Mouse (Mus musculus) cerebellum, adult 2 months (tissue): Measurements from ENCODE around the gene Gm17428.

Experiments
- CTCF ChIP-seq: fragments of 200-500 bp; IDR thresholded peaks from 2 replicates; pipeline ENCODE4 v1.5.1; 2011; ENCODE audit warnings: low read depth, mild to moderate bottlenecking, control low read depth, low read length, moderate library complexity, borderline replicate concordance; ENCODE audit not compliant: insufficient read depth
- POLR2A ChIP-seq: fragments of 200-500 bp; IDR thresholded peaks from 2 replicates; pipeline ENCODE4 v1.6.1; 2011; ENCODE audit warnings: low read length, control low read depth, borderline replicate concordance; ENCODE audit not compliant: insufficient read depth

DNA sequence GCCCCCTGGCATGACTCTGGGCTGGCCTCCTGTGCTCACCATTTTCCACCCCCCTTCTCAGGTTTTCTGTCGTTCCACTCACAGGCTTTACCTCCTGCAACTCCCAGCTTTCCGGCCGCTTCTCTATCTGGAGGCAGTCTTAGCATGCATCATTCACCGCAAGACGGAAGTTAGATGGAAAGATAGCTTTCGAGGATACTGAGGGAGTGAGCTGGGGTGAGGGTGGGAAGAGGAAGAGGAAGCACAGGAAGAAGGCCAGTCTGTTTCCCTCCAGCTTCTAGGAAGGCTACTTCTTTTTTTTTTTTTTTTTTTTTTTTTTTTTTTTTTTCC lies 39.9 kb upstream of the Gm17428 start:
- no peak for TF ChIP-seq POLR2A
- no peak for TF ChIP-seq CTCF
